Mouse (Mus musculus) embryonic facial prominence, embryonic 11.5 days (tissue): ENCODE measurements at regions not wholly inside any gene's neighbourhood (a gene's known extent, or its start where the extent isn't known, plus 50 kb on each side); places are given as distances from the start of the nearest gene placed in this dataset.

Experiments used
- ATAC-seq: fragments of 200-750 bp; cut with Nextera tagmentation; replicated peaks from 2 replicates; pipeline ENCODE4 v1.8.0; 2017; ENCODE audit warnings: low read depth; ENCODE audit not compliant: insufficient number of reproducible peaks, low FRiP score, low TSS enrichment
- DNase-seq: peaks from one replicate; pipeline ENCODE4 v3.0.0-alpha.2; 2015; ENCODE audit warnings: low spot score
- H3K27ac ChIP-seq: fragments of 300-500 bp; sonication (generic); replicated peaks from 2 replicates; pipeline ENCODE4 v1.5.1; 2014; ENCODE audit warnings: mild to moderate bottlenecking, low read depth, low read length, control low read depth
- H3K27me3 ChIP-seq: fragments of 300-500 bp; sonication (generic); 2 replicates; pipeline ENCODE4 v1.6.1; 2014; ENCODE audit warnings: mild to moderate bottlenecking, low read length, moderate library complexity, mixed read lengths; ENCODE audit not compliant: control insufficient read depth, insufficient read depth
- H3K36me3 ChIP-seq: fragments of 300-500 bp; sonication (generic); replicated peaks from 2 replicates; pipeline ENCODE4 v1.6.1; 2014; ENCODE audit warnings: low read depth, mild to moderate bottlenecking, low read length, moderate library complexity, mixed read lengths; ENCODE audit not compliant: control insufficient read depth, insufficient read depth
- H3K4me1 ChIP-seq: fragments of 300-500 bp; sonication (generic); 2 replicates; pipeline ENCODE4 v1.6.1; 2014; ENCODE audit warnings: low read length, mixed read lengths; ENCODE audit not compliant: control insufficient read depth, insufficient read depth
- H3K4me2 ChIP-seq: fragments of 300-500 bp; sonication (generic); 2 replicates; pipeline ENCODE4 v1.6.1; 2014; ENCODE audit warnings: low read depth, mild to moderate bottlenecking, control low read depth, low read length, moderate library complexity
- H3K4me3 ChIP-seq: fragments of 300-500 bp; sonication (generic); 2 replicates; pipeline ENCODE4 v1.5.1; 2014; ENCODE audit warnings: low read depth, low read length, control low read depth
- H3K9ac ChIP-seq: fragments of 300-500 bp; sonication (generic); replicated peaks from 2 replicates; pipeline ENCODE4 v1.6.1; 2014; ENCODE audit warnings: mild to moderate bottlenecking, control low read depth, low read length
- H3K9me3 ChIP-seq: fragments of 300-500 bp; sonication (generic); replicated peaks from 2 replicates; pipeline ENCODE4 v1.6.1; 2016; ENCODE audit warnings: mild to moderate bottlenecking, low read length, inconsistent platforms, mixed read lengths; ENCODE audit not compliant: control insufficient read depth
- WGBS: fragments of 180-500 bp; shearing (Covaris S2); extraction: QIAGEN DNeasy Blood & Tissue Kit; methylation state at CpG from one replicate; pipeline ENCODE4 v1.1.7; 2014; 5-methylcytosine and 5-hydroxymethylcytosine counted together

DNA sequence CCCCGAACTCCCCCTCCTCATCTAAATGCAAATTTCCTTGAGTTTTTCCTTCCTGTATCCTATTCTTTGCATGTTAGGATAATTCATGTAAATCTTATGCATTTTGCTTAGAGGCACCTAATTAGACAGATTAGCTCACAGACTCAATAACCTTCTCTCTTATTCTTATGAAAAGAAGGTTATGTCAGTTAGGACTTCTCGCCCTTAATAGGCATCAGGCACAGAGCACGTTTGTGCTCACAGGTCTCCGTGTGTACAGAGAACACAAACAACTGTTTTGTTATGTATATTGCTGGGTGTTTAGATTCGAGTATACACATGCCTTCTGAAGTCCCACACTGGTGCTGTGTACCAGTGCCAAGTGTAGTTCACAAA, 2504.4 kb upstream of the 5930422O12Rik start:
- Histone ChIP-seq H3K9ac (no peak overlapping the region), H3K4me1 (no peaks in the 10 kb centered on the region), H3K4me3 (no peak overlapping the region), H3K9me3 (no peaks in the 10 kb centered on the region), H3K4me2 (no peak overlapping the region), H3K36me3 (no peaks in the 10 kb centered on the region), H3K27me3 (no peaks in the 10 kb centered on the region), H3K27ac (no peak overlapping the region)
- peak; percentile 64 for ATAC-seq
- DNase-seq: no peak
- 31% methylated on average over 5 of the region's 5 CpGs for WGBS

DNA sequence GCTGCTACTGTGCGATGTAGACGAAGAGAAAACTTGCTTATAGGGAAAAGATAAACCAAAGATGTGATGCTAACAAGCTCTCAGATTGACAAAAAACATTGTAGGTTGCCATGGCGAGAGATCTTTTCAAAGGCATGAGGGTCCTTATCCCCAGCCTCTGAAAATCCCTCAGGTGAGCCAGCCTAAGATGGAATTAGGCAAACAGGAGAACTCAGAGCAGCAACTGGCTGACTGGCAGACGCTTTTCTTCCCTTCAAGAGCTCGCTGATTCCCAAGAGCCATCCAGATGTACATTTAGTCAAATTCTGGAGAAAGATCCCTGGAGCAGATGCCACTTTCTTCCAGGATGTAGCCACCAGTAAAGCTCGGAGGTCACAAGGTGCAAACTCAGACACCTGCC, 2503.9 kb upstream of the 5930422O12Rik start:
- WGBS: 61% methylated on average over 6 of the region's 6 CpGs
- Histone ChIP-seq H3K27ac (no peak overlapping the region), H3K9ac (no peak overlapping the region), H3K4me3 (no peak overlapping the region), H3K9me3 (no peaks in the 10 kb centered on the region), H3K4me2 (no peak overlapping the region), H3K27me3 (no peaks in the 10 kb centered on the region), H3K4me1 (no peaks in the 10 kb centered on the region), H3K36me3 (no peaks in the 10 kb centered on the region)
- no peak for ATAC-seq
- no peak for DNase-seq

DNA sequence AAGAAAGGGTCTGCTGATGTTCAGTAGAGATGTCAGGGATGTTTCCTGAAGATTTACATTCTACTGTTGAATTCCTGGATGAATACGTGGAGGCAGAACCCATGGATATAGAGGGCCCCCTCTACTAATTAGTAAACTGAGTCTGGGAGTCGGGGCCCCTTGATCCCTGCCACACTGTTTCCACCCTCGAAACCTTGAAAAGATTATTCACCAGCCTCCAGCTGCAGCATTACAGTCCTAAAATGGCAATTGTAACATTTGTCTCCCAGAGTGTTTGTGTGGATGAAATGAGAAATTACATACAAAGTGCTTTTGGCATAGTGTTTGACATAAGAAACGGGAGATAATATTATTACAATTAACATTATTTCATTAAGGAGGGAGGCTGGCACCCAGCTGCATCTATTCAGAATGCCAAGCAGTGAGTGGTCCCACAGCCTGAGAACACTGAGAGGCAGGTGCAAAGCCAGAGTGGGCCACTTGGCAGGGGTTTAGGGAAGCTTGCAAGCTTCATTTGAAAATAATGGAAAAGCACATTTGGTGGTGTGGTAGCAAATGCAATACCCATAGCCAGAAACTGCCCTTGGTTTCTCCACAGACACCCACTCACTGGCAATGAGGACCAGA, 2490.9 kb upstream of the 5930422O12Rik start:
- H3K27ac ChIP-seq: no peak overlapping the region
- H3K4me1 ChIP-seq: no peaks in the 10 kb centered on the region; the same call in 1 of the 2 replicates
- no peaks in the 10 kb centered on the region for H3K27me3 ChIP-seq
- no peaks in the 10 kb centered on the region for H3K36me3 ChIP-seq
- DNase-seq: no peak
- no peak overlapping the region for H3K4me3 ChIP-seq
- H3K9ac ChIP-seq: no peak overlapping the region
- WGBS: 85% methylated on average over 4 of the region's 4 CpGs
- no peaks in the 10 kb centered on the region for H3K9me3 ChIP-seq
- no peak overlapping the region for H3K4me2 ChIP-seq
- no peak for ATAC-seq

DNA sequence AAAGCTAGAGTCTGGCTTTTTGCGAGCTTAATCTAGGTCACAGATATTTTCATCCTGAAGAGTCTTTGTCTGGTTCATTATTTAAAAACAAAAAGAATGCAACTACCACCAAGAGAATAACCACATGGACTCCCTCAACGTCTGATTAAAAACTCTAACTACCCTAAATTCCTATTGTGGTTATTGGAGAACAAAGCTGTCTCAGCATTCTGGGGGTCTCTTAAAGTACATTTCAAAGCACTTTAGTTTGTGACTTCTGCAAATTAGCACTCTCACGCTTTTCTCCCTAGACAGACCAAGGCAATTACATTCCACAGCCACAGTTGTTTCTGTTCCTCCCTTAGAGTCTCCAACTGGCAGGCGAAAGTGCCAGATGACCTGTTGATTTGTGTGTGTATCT, 2487.6 kb upstream of the 5930422O12Rik start:
- no peak overlapping the region for H3K9ac ChIP-seq
- H3K4me1 ChIP-seq: no peaks in the 10 kb centered on the region; the same call in 1 of the 2 replicates
- DNase-seq: no peak
- H3K27me3 ChIP-seq: no peaks in the 10 kb centered on the region
- no peak overlapping the region for H3K27ac ChIP-seq
- H3K36me3 ChIP-seq: no peaks in the 10 kb centered on the region
- no peaks in the 10 kb centered on the region for H3K9me3 ChIP-seq
- no peak overlapping the region for H3K4me2 ChIP-seq
- 44% methylated on average over 4 of the region's 4 CpGs for WGBS
- H3K4me3 ChIP-seq: no peak overlapping the region
- ATAC-seq: no peak

DNA sequence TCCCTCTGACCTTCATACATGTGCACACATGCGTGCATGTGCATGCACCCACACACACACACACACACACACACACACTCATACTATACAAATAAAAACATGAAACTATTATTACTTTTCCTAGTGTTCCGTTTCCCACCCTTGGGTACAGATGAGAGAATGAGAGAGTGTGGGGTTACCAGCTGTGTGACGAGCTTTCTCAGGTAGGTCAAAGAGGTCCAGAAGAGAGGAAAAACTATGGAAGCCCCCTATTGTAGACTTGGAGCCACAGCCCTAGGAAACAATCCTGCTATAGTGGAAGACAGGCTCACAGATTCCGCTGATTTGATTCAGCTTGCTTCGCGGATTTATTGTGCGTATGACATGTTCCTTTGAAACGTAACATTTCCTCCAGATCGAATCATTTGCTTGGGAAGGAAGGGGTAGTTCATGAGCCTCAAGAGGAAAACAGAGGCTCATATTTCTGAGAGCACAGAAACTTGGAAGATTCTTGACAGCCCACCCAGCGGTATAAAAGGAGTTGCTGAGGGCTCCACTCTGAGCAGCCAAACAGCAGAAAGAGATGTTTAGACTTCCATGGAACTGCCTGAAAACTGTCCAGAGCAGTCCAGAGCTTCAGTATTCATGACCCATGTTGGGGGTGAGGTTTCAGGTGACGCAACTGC, 2486.9 kb upstream of the 5930422O12Rik start:
- no peak for ATAC-seq
- Histone ChIP-seq H3K9me3 (no peaks in the 10 kb centered on the region), H3K4me3 (no peak overlapping the region), H3K27ac (no peak overlapping the region), H3K36me3 (no peaks in the 10 kb centered on the region), H3K9ac (no peak overlapping the region), H3K4me2 (no peak overlapping the region), H3K27me3 (no peaks in the 10 kb centered on the region), H3K4me1 (no peaks in the 10 kb centered on the region; the same call in 1 of the 2 replicates)
- peak; percentile 39 for DNase-seq
- 69% methylated on average over 11 of the region's 11 CpGs for WGBS

DNA sequence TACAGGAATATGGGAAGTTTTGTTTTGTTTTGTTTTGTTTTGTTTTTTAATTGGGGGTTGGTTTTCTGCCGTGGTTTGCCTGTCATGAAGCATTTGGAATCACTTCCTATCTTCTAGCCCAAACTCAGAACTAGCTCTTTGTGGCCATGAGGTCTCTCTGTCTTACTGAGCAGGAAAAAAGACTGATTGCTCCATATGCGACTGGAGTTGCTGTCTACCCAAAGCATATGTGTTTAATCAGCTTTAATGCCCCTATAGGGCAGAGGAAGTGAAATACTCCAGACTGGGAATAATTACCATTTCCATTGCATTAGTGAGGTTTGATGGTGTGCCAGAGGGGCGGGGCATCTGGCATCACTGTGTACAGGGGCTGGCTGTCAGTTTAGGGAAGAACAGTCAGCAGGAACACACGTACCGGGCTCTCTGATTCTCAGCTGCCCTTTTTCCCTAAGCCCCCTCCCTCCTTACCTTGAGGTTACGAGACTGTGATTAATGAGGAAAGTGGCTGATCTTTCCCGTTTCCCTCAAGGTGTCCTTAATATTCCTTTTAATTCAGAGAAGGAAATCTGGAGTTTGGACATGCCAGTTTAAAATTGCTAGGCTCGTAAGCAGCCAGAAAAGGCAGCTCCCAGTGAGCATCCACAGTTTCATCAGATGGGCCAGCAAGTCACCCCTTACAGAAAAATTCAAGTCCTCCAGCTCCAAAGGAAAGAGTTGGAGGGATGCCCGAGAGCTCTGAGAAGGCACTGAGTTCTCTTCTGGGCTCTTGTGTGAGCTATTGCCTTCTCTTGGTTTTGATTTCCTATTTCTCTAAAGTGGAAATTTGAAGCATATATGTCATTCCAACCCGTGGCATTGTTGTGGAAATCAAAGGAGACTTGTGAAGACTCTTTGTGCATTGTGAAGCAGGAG, 2482.1 kb upstream of the 5930422O12Rik start:
- Histone ChIP-seq H3K4me2 (no peak overlapping the region), H3K9ac (no peak overlapping the region), H3K9me3 (no peaks in the 10 kb centered on the region), H3K4me3 (no peak overlapping the region), H3K27me3 (no peaks in the 10 kb centered on the region), H3K27ac (no peak overlapping the region), H3K36me3 (no peaks in the 10 kb centered on the region), H3K4me1 (no peaks in the 10 kb centered on the region)
- WGBS: 41% methylated on average over 10 of the region's 10 CpGs
- peak; percentile 88 for ATAC-seq
- peak; percentile 71 for DNase-seq

DNA sequence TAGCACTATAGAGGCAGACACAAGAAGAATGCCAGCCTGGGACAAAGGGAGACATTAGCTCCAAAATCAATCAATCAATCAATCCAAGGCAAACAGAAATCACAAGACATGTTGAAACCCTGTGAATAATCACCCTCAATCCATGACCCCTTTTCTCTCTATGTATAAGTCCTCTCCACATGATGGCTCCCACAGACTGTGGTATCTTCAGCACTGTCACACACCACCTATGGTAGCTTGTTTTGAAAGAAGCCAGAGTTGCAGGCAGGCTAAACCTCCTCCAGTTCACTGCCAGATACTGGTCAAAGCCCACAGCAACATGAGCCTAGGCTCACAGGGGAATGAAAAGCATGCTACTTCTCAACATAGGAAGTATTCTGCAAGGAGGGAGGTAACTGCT, 2475.7 kb upstream of the 5930422O12Rik start:
- ATAC-seq (no peak), DNase-seq (no peak)
- Histone ChIP-seq H3K36me3 (no peaks in the 10 kb centered on the region), H3K9ac (no peak overlapping the region), H3K4me3 (no peak overlapping the region), H3K4me2 (no peak overlapping the region), H3K27ac (no peak overlapping the region), H3K27me3 (no peaks in the 10 kb centered on the region), H3K4me1 (no peaks in the 10 kb centered on the region), H3K9me3 (no peaks in the 10 kb centered on the region)
